Mouse (Mus musculus): ENCODE data around the gene Lgr5.

Gene Lgr5

GRCm38 (mm10) chr10:115569712-115570491, 17.7 kb downstream of the Lgr5 start, which contains the start of gene A930009A15Rik:
A930009A15Rik (plus strand) TSS chr10:115569986.
- no peak for DNase-seq

- no peak for DNase-seq
These were observed 23.6 kb downstream of the Lgr5 start for GRCm38 (mm10) chr10:115563961-115564360.

GRCm38 (mm10) chr10:115562911-115563686, 24.5 kb downstream of the Lgr5 start:
- no peak for DNase-seq

- no peak for DNase-seq
These were observed 26.3 kb downstream of the Lgr5 start for GRCm38 (mm10) chr10:115561136-115561880.

GRCm38 (mm10) chr10:115556738-115557242, 30.8 kb downstream of the Lgr5 start:
- no peak for DNase-seq

- DNase-seq, result no peak
These were observed 32.3 kb downstream of the Lgr5 start for GRCm38 (mm10) chr10:115555191-115555765.

GRCm38 (mm10) chr10:115553352-115554113, 34.0 kb downstream of the Lgr5 start:
- no peak for DNase-seq

GRCm38 (mm10) chr10:115551069-115551468, 36.5 kb downstream of the Lgr5 start:
- no peak for DNase-seq

- DNase-seq, result no peak
These were observed 37.3 kb downstream of the Lgr5 start for GRCm38 (mm10) chr10:115550253-115550652.

- no peak for DNase-seq
These were observed 44.7 kb downstream of the Lgr5 start for GRCm38 (mm10) chr10:115542917-115543316.

GRCm38 (mm10) chr10:115530746-115531145, 56.8 kb downstream of the Lgr5 start:
- no peak for DNase-seq

GRCm38 (mm10) chr10:115529768-115530167, 57.8 kb downstream of the Lgr5 start:
- DNase-seq, result no peak

- DNase-seq, result no peak
These were observed 58.7 kb downstream of the Lgr5 start for GRCm38 (mm10) chr10:115528892-115529291.

- no peak for DNase-seq
These were observed 66.5 kb downstream of the Lgr5 start for GRCm38 (mm10) chr10:115521081-115521451.

GRCm38 (mm10) chr10:115520200-115521080, 67.1 kb downstream of the Lgr5 start:
- DNase-seq, result no peak

GRCm38 (mm10) chr10:115518845-115519244, 68.7 kb downstream of the Lgr5 start:
- DNase-seq, result no peak

GRCm38 (mm10) chr10:115515503-115515902, 72.1 kb downstream of the Lgr5 start:
- no peak for DNase-seq

- DNase-seq, result no peak
These were observed 76.6 kb downstream of the Lgr5 start for GRCm38 (mm10) chr10:115510959-115511358.

GRCm38 (mm10) chr10:115505631-115506239, 81.8 kb downstream of the Lgr5 start:
- no peak for DNase-seq

GRCm38 (mm10) chr10:115505155-115505554, 82.4 kb downstream of the Lgr5 start:
- DNase-seq, result no peak

- no peak for DNase-seq
These were observed 93.8 kb downstream of the Lgr5 start for GRCm38 (mm10) chr10:115493778-115494141.

All from thymus, postnatal 4 days (tissue).